Mouse (Mus musculus): ENCODE data around the gene Elobl.

The Elobl gene

DNA sequence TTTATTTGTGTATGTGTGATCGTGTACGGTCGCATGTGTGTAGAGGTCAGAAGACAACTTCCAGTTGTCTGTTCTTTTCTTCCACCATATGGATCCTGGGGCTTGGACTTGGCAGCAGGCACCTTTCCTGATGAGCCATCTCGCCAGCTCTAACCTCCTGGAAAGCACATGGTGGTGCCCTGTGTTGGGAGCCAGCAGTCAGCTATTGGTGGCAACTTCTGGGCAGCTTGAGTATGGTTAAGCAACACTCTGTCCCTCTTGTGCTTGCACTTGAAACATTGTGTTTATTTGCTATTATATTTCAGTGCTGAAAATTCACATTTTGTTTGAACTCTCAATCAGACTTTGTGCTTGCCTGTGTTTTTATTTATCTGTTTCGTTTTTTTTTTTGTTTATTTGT lies 22.2 kb upstream of the Elobl start:
- DNase-seq (ENCODE audit: low spot score), result no peak

DNA sequence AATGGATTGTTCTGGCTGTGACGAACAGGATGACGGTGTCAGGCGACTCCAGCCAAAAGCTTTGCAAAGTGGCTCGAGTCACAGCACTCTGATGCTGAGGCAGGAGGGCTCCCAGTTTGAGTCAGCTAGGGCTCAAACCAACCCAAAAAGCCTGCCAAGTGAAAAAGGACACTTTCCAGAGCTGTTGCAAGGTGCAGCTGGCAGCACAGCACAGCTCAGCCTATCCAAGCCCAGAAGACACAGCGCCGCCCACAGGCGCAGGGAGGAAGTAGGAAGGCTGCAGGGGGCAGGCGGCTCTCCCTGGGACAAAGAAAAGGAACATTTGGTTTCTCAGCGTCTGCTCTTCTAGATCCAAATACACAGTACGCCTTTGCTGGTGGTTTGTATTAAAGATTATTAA lies 19.9 kb upstream of the Elobl start:
- no peak for DNase-seq (ENCODE audit: low spot score)

DNA sequence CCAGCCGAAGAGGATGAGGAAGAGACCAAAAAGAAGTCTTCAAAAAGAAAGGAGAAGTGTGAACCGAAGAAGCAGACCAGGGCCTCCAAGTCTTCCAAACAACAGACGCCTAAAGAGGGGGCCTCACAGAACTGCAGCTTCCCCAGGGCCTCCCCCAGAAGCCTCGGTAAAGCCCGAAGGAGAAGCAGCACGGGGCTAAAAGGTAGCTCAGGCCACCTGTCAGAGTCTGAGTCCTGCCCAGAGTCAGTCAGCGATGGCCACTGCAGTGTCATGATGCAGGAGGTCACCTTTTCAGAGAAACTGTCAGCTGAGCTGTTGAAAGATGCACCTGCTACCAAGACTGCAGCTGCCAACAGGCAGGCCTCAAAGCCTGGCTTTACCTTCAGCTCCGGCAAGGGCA lies 14.6 kb upstream of the Elobl start:
- DNase-seq (ENCODE audit: low spot score), result no peak

DNA sequence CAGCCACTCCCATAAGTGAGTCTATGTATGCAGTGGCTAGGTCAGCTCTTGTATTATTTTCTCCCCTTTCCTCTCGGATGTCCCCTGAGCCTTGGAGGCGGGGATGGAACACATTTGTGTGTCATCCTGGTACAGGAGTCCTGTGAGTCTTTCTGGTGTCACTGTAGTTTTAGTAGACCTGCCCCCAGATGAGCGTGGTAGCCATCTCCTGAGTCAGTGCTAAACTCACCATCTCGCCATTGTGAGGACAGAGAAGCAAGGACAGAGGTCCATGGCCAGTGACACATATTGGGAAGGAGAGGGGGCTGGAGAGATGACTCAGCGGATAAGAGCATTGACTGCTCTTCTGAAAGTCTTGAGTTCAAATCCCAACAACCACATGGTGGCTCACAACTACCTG lies 10.5 kb upstream of the Elobl start:
- no peak for DNase-seq (ENCODE audit: low spot score)

DNA sequence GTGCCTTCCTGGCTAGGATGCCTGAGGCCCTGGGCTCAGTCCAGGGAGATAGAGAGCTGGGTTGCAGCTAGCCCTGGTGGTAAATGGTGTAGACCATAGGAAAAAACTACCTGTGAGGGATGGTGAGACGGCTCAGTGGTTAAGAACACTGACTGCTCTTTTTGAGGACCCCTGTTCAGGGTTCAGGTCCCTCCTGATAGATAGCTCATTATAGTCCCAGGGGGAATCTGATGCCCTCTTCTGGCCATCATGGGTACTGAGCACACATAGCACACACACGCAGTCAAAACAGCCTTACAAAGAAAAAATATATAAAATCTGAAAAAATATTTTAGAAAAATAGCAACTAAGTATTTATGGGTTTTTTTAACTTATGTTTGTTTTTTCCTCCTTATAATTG lies 9.6 kb upstream of the Elobl start:
- DNase-seq (ENCODE audit: low spot score), result peak; percentile 37

DNA sequence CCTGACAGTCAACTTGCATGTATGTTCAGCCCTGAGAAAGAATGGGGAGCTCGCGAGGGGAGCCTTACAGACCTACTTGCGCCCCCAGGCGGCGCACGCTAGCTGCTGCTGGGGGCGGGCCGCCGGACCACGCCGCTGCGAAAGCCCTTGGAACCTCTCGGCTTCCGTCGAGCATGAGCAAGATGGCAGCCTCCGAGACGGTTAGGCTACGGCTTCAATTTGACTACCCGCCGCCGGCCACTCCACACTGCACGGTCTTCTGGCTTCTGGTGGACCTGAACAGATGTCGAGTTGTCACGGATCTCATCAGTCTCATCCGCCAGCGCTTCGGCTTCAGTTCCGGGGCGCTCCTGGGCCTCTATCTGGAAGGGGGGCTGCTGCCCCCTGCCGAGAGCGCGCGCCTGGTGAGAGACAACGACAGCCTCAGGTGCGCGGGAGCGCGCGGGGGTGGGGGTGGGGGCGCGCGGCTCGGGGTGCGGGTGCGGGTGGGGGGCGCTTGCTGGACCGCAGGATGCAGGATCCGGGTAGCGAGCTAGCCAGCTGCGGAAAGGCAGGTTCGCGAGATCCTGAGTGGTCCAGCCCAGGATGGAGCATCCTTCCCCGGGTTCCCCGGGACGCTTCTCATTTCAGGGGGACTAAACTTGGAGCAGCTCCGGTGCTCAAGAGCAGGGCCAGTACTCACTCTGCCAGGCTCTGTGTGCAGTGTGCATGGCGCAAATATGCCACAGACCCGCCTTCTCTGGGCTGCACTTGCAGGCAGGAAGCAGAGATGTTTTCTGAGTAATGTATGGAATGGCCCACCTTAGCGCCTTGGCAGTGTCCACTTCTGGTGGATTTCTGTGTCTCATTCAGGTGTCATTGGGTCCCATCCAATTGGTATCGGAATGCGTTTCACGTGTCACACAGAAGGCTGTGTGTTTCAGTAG lies 7.3 kb upstream of the Elobl start:
- DNase-seq (ENCODE audit: low spot score), result peak; percentile 97

DNA sequence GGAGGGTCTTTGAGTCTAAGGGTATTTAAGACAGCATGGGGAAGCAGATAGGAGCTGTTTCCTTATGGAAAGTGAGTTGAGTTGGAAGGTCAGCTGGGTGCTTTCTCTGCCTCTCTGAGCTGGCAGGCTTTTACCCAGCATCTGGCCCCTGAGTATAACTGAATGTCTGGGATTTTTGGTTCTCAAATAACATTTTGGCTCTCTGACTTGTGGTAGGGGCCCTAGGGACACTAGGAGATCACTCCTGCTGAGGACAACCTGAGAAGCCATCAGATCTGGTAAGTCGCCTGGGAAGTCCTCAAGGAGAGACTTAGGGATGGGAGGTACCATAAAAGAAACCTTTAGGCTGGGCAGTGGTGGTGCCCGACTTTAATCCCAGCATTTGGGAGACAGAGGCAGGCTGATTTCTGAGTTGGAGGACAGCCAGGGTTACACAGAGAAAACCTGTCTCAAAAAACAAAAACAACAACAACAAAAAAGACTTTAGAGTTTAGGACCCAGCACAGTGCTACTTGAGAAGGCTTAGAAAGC lies 3.5 kb upstream of the Elobl start, which contains the start of gene Coil:
Gene Coil, plus strand, starts transcription at position 51 of the 531 bp plus-strand sequence.
- DNase-seq (ENCODE audit: low spot score), result peak; percentile 23

DNA sequence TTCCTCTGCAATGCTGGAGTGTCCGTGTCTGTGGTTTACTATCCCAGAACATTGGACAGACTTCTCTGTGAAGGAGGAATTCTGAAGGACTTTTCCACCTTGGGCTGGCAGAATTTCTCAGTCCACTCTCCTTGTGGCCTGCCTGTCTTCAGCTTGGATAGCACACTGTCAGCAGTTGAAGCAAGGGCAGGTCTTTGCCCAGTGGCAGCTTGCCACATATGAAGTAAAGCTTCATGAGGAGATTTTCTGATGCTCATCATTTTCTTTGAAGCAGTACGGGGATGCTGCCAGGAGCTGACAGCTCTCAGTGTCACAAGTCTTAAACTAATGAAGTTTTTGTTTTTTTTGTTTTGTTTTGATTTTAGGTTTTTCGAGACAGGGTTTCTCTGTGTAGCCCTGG lies 7.9 kb downstream of the Elobl start:
- DNase-seq (ENCODE audit: low spot score), result no peak

DNA sequence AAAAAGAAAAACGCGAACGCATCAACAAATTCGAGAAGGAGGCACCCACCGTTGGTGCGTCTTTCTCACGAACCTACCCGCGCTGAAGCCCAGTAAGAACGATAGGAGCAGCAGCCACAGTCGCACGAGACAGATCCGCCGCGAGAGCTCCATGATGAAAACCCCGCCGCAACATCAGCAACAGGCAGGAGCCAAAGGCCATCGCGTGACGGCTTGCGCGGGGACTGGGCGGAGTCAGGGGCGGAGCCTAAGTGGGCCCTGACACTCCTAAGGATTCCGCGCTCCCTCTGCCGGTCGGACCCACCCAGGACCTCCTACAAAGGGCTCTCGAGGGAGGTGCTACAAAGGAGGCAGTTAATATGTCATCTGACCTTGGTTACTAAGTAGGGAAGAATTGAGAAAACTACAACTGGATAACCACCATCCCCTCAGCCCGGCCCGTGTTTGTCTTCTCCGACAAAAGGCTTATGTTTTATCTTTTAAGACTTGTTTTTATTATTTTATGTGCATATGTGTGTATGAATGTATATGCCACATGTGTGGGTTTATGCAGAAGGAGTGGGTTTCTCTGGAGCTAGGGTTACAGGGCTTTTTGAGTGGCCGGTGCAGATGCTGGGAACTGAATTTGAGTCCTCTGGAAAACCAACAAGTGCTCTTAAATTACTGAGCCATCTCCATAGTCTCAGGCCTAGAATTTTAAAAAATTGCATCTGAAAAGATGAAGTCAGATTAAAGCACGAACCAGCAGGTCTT lies 11.3 kb downstream of the Elobl start, which contains the start of gene Scpep1:
Gene Scpep1, minus strand, starts transcription at position 249 of the 753 bp plus-strand sequence.
- peak; percentile 98 for DNase-seq (ENCODE audit: low spot score)

DNA sequence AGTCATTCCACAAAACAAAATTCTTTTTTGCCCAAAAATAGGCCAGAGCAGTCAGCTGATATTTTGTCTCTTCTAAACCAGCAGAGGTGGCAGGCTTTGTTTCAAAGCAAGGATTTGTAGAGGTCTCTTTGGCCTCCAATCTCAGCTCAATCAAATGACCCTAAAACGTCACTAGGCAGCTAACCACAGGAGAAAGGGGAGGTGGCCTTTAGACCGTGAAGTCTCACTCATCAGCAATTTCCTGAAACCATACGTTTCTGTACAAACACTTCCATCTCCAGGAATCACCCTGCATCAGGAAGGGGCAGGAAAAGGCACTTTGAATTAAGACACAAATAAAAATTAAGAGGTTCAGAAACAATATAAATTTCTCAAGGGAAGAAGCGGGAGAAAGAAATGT lies 11.9 kb downstream of the Elobl start:
- DNase-seq (ENCODE audit: low spot score), result peak; percentile 79

DNA sequence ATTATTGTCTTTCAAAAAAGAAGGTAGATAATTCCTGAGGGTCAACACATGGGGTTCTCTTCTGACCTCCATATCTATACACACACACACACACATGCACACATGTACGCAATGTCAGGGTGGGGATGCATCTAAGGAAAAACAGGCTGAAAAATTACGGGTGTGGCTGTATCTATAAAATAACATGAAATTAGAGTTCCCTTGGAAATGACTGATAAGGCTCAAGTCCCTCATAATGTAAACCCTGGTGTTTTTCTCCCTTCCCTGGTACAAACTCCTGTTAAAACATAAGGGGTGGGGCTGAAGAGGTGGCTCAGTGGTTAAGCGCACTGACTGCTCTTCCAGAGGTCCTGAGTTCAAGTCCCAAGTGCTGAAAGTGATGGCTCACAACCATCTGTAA lies 13.1 kb downstream of the Elobl start:
- DNase-seq (ENCODE audit: low spot score), result no peak

DNA sequence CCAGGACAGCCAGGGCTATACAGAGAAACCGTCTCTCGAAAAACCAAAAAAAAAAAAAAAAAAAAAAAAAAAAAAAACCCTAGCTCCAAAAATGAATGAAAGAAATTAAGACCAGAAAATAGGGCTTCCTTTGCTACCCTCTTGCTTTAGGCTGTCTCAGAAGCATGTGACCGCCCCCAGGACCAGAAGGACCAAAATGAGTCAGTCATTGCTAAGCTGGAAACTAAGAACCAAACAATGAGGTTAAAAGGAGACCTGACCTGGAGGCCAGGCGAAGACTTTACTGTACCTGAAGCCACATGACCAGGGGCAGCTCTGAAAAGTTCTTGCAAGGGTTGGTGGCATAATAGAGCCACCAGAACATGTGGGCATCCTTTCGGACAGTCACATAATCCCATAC lies 14.6 kb downstream of the Elobl start:
- no peak for DNase-seq (ENCODE audit: low spot score)

DNA sequence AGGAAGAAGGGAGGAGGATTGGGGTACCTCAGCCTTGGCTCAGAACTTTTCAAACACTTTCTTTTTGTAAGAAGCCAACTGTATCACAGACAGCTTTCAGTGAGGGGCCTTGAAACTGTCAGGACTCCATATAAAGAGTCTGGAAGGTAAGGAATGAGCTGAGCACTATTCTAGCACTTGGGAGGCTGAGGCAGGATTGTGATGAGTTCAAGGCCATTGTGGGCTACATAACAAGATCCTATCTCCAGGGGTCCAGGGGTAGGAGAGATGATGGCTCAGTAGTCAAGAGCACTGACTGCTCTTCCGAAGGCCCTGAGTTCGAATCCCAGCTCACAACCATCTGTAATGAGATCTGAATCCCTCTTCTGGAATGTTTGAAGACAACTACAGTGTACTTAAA lies 15.2 kb downstream of the Elobl start:
- DNase-seq (ENCODE audit: low spot score), result no peak

DNA sequence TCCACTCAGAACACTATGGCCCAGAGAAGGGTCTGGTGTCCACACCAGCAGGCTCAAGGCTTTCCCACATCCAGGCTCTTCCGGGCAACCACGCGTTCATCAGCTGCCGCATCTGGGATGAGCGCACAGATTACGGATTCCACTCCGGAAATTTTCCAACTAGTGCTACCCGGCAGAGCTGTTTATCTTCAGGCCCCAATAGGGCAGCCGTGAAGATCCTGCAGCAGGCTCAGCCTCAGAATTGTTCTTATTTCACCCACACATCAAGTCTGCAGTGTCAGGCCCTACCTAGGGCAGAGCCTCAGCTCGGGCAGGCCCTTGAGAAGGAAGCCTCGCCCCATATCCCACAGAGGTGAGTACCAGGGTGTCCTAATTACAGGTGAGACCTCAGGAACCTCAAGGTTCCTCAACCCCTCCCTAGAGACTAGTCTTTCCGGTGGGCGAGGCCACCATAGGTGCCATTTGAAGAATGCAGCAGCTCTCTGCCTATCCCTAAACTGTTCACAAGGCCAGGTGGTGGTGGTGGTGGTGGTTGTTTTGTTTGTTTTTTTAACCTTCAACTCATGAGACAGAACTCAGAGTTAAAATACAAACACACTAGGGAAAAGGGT lies 16.0 kb downstream of the Elobl start:
- no peak for DNase-seq (ENCODE audit: low spot score)

DNA sequence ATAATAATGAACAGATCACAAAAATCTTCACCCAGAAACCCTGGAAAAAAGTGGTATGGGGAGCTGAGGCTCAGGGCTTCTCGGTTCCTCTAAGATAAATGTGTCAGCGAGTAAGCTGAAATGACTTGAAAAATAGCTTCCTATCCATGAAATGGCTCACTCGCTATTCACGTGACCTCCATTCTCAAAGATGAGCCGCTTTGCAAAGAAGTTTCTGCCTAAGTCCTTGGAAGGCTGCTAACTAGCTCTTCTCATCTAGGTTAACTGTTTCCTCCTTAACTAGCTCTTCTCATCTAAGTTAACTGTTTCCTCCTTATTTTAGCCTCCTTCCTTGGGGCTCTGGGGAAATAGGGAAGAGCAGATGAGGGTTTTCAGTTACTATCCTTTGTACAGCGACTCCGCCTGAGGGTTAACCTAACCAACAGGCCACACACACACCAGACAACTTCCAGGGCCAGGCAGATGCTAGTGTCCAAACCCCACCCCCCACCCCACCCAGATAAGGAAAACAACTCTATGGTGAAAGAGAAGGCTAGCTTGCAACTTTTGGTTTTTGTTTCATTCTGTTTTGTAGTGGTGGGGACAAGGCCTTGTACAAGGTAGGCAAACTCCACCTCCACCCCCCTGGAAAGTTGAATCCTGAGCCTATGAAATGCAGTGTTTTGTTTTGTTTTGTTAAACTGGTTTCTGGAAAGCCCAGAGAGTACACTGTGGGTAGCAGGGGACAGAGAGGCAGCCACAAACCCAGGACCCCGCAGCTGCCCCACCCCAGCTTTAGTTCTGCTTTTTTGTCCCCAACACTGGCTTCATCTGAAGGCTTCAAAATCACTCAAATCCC lies 16.7 kb downstream of the Elobl start:
- DNase-seq (ENCODE audit: low spot score), result no peak

DNA sequence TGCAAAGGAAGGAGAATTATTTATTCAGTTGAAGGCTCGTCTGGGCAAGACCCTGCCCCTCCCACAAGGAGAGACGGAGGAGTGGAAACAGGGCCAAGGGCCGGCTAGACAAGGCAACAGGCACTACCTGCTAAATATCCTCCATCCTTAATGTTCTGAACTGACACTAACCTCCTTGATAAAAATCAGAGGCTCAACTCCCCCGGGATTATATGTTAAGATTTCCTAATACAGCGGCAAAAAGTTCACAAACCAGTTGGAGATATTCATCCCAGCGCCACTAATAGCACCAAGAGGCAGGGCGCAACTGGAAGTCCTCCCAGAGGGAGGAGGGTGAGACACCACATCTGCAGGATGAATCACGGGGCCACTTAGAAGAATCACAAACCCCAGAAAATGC lies 17.8 kb downstream of the Elobl start:
- DNase-seq (ENCODE audit: low spot score), result no peak

DNA sequence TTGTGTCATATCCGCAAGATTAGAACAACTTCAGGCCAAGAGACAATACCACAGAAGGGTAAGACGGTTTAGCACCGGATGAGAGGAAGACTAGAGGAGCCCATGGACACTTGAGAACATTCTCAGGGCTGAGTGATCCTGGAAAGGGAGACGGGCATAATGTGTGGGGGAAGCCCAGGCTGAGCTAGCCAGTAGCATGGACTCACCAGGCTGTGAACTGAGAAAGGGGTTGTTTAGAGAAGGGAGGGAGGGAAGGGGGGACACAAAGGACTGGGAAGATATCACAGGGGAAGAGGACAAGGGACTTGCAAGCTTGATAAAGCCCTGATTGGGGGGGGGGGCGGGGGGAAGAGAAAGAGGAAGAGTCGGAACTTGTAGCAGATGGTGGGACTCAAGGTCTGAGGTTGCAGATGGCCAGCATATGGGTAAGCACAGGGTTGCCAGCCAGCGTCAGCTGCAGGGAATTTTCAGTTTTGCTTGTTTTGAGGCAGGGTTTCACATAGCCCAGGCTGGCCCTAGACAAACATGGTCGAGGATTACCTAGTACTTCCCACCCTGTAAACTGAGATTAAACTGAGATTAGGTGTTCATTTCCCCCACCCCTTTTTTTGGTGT lies 20.7 kb downstream of the Elobl start:
- DNase-seq (ENCODE audit: low spot score), result no peak

DNA sequence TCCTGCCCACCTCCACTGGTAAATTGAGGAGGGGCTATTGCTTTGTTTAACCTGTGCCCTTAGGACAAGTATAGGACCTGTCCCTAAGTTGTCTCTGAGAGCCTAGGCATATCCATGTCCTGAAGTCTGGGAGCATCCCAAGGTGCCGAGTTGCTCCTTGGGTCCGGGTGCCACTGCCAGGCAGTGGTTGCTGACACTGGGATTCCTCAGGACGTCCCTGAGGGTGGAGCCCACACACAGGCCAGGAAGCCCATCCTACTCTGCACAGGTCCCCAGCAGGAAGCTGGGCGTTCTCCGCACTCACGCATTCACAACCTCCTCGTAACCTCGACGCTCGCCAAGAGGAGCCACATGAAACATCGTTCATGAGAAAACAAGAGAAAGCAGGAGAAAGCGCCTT lies 25.2 kb downstream of the Elobl start:
- DNase-seq (ENCODE audit: low spot score), result no peak

DNA sequence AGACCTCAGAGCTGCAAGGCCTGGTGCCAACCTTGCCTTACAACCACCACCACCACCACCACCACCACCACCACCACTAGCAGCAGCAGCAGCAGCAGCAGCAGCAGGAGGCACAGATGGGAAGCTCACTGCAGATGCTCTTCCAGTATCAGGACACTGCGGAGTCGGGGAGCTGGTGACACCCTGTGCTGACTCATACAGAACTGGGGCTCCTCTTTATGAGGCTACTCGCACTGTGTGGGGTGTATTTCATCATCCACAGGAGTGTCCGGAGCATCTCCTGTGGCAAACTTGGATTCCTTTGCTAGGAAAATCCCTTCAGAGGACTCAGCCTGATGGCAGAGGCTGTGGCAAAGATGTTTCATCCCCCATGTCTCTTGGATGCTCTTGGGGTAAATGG lies 27.1 kb downstream of the Elobl start:
- DNase-seq (ENCODE audit: low spot score), result no peak

DNA sequence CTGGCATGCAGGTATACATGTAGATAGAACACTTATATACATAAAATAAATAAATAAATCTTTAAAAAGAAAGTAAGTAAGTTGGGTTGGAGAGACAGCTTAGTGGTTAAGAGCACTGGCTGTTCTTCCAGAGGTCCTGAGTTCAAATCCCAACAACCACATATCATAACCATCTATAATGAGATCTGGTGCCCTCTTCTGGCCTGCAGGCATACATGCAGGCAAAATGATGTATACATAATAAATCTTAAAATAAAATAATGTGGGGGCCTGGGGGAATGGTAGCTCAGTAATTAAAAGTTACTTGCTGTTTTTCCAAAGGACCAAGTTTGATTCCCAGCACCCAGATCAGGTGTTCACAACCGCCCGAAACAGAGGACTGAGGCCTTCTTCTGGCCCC lies 28.0 kb downstream of the Elobl start:
- DNase-seq (ENCODE audit: low spot score), result no peak

DNA sequence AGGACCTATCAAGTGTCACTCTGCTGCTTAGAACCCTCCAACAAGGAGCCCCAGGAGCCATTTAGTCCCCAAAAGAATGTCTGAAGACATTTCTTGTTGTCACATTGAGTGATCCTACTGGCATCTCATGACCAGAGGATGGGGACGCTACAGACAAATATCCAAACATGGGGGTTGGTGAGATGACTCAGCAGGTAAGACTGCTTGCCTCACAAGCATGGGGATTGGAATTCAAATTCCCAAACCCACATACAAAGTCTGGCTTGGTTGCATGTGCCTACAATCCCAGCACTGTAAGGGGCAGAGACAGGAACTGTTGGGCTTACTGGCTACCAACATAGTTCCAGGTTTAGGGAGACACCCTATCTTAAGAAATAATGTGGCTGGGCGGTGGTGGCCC lies 28.8 kb downstream of the Elobl start:
- no peak for DNase-seq (ENCODE audit: low spot score)

All from embryo, embryonic 10.5 days (tissue).